Mouse (Mus musculus) left cerebral cortex, postnatal 25 days (tissue): ENCODE data around the gene Clstn1. TPM values are rescaled to one million over a fixed set of nuclear protein-coding genes. Genes with fewer than 3 reads are reported as not detected.

Experiments used
- DNase-seq, 2 experiments: peaks; one replicate each; pipeline ENCODE4 v3.0.0; 2022; ENCODE audit warnings: low spot score in 2 of 2, mixed read lengths in 1 of 2
- intact Hi-C: fragments of 180-260 bp; cut with DNase I; formaldehyde crosslinking; loops from one replicate; pipeline ENCODE4 v1.15.1; 2025
- total RNA-seq, 2 experiments: library from RNA; stranded (reverse); gene quantifications; 2 replicates each; pipeline ENCODE4 v1.2.3; 2021

The Clstn1 gene
- total RNA-seq, 2 experiments from 2014 or later: 1,368 to 1,474 TPM

GRCm38 (mm10) chr4:149660598-149660997, 74.3 kb downstream of the Clstn1 start:
- no peak for DNase-seq
- intact Hi-C loops: no loop called here

GRCm38 (mm10) chr4:149661967-149662589, 75.8 kb downstream of the Clstn1 start:
- intact Hi-C loops: no loop called here
- no peak for DNase-seq

GRCm38 (mm10) chr4:149663849-149664503, 77.7 kb downstream of the Clstn1 start:
- no peak for DNase-seq
- intact Hi-C loops: no loop called here

GRCm38 (mm10) chr4:149665016-149665691, 78.9 kb downstream of the Clstn1 start:
- intact Hi-C loops: no loop called here
- no peak for DNase-seq

- no peak for DNase-seq
- intact Hi-C loops: no loop called here
Observed at GRCm38 (mm10) chr4:149665692-149666090, 79.4 kb downstream of the Clstn1 start.

- intact Hi-C loops: no loop called here
Observed at GRCm38 (mm10) chr4:149671175-149671574, 84.9 kb downstream of the Clstn1 start.

GRCm38 (mm10) chr4:149672747-149673146, 86.5 kb downstream of the Clstn1 start:
- intact Hi-C loops: no loop called here
- no peak for DNase-seq

More at GRCm38 (mm10) chr4:149671175-149671574, 84.9 kb downstream of the Clstn1 start:
- DNase-seq: no peak

GRCm38 (mm10) chr4:149674814-149675377, 88.6 kb downstream of the Clstn1 start:
- no peak for DNase-seq
- intact Hi-C loops: no loop called here

- intact Hi-C loops: no loop called here
- DNase-seq: peak; percentile 67 to 71
Observed at GRCm38 (mm10) chr4:149675378-149676261, 89.4 kb downstream of the Clstn1 start.

- intact Hi-C loops: no loop called here
- no peak for DNase-seq
Observed at GRCm38 (mm10) chr4:149678006-149678405, 91.7 kb downstream of the Clstn1 start.

GRCm38 (mm10) chr4:149679056-149679770, 92.9 kb downstream of the Clstn1 start:
- intact Hi-C loops: no loop called here

GRCm38 (mm10) chr4:149683875-149684274, 97.6 kb downstream of the Clstn1 start:
- no peak for DNase-seq
- intact Hi-C loops: no loop called here

More at GRCm38 (mm10) chr4:149679056-149679770, 92.9 kb downstream of the Clstn1 start:
- DNase-seq: no peak

- intact Hi-C loops: no loop called here
- DNase-seq: no peak
Observed at GRCm38 (mm10) chr4:149684841-149685623, 98.8 kb downstream of the Clstn1 start.

GRCm38 (mm10) chr4:149688861-149689260, 102.6 kb downstream of the Clstn1 start:
- DNase-seq: no peak
- intact Hi-C loops: no loop called here

- no peak for DNase-seq
- intact Hi-C loops: no loop called here
Observed at GRCm38 (mm10) chr4:149689822-149690700, 103.8 kb downstream of the Clstn1 start.

GRCm38 (mm10) chr4:149690828-149691280, 104.6 kb downstream of the Clstn1 start:
- no peak for DNase-seq
- intact Hi-C loops: no loop called here

- no peak for DNase-seq
- intact Hi-C loops: no loop called here
Observed at GRCm38 (mm10) chr4:149691368-149691767, 105.1 kb downstream of the Clstn1 start.
